Mouse (Mus musculus) embryonic fibroblast, embryonic 13.5 days (primary cell): ENCODE measurements around the gene Wfdc3.

Experiments
- CTCF ChIP-seq: IDR thresholded peaks from 2 replicates; pipeline ENCODE4 v1.5.1; 2011; ENCODE audit warnings: mild to moderate bottlenecking, control low read depth, low read length, moderate library complexity, borderline replicate concordance; ENCODE audit not compliant: insufficient read depth
- POLR2A ChIP-seq: IDR thresholded peaks from 2 replicates; pipeline ENCODE4 v1.6.1; 2011; ENCODE audit warnings: low read depth, mild to moderate bottlenecking, control low read depth, low read length, moderate library complexity

DNA sequence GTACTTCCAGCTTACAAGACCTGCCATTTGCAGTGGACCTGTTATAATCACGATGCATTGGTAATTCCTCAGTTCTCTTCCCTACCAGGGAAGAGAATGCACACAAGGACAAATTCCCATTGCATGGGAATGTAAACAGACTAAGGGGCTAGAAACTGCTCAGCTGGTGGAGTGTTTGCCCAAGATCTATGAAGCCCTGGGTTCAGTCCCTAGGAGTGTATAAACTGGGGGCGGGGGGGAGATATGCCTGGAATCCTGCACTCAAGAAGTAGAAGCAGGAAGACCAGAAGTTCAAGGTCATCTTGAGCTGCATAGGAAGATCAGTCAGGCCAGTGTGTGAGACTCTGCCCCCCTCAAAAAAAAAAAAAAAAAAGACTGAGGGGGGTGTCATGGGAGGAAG lies 12.5 kb downstream of the Wfdc3 start:
- no peak for TF ChIP-seq CTCF
- TF ChIP-seq POLR2A, result no peak
